Mouse (Mus musculus) cortical plate, adult 2 months (tissue): ENCODE measurements around the gene Cdca4. TPM values are rescaled to one million over a fixed set of nuclear protein-coding genes. Genes with fewer than 3 reads are reported as not detected.

Experiments used
- H3K27ac ChIP-seq: fragments of 200-500 bp; 2 replicates; pipeline ENCODE4 v1.5.1; 2012; ENCODE audit warnings: low read length, control low read depth, inconsistent platforms; ENCODE audit not compliant: insufficient read depth
- H3K4me1 ChIP-seq: fragments of 200-500 bp; 2 replicates; pipeline ENCODE4 v1.6.1; 2011; ENCODE audit warnings: low read length; ENCODE audit not compliant: control insufficient read depth, insufficient read depth
- H3K4me3 ChIP-seq: fragments of 200-500 bp; 2 replicates; pipeline ENCODE4 v1.5.1; 2011; ENCODE audit warnings: mild to moderate bottlenecking, low read length, control low read depth; ENCODE audit not compliant: insufficient read depth
- CTCF ChIP-seq: fragments of 200-500 bp; IDR thresholded peaks from 2 replicates; pipeline ENCODE4 v1.5.1; 2011; ENCODE audit warnings: mild to moderate bottlenecking, control low read depth, low read length; ENCODE audit not compliant: insufficient read depth; ENCODE audit errors: extremely low read depth
- POLR2A ChIP-seq: fragments of 200-500 bp; IDR thresholded peaks from 2 replicates; pipeline ENCODE4 v1.6.1; 2011; ENCODE audit warnings: mild to moderate bottlenecking, low read length, control low read depth; ENCODE audit not compliant: insufficient read depth; ENCODE audit errors: extremely low read depth
- polyA plus RNA-seq: library from polyadenylated mRNA; depleted of rRNA; stranded (reverse); fragments of >200 nt; gene quantifications from 2 replicates; pipeline ENCODE4 v1.2.3, GENCODE M21; 2012

The Cdca4 gene
- polyA plus RNA-seq, 1 experiment, result 11.0 TPM

DNA sequence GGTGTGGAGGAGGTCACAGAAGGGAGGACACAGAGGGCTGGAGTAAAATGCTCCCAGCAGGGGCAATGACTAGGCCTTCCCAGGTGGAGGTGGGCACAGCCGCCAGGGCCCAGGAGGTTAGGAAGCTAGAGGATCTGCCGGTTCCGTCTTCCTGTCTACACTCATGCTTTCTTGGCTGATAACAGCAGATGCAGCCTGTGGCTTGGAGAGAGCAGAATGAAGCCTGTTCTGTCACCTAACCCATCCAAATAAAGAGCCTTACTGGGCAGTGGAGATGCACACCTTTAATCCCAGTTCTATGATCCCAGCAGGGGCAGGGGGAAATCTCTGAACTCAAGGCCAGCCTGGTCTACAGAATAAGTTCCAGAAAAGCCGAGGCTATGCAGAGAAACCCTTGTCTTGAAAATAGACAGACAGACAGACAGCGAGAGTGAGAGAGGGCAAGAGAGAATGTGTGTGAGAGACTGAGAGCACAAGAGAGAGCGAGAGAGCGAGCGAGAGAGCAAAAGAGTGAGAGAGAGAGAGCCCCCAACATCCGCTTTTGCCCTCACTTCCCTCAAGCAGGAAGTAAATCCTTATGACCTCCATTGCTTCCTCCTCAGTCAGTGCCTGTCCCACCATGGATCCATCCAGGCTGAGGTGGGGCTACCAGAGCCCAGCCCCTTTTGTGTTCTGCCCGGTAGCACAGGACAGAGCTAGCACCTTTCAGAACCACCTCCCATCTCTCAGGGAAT is 29.8 kb downstream of the Cdca4 start:
- Histone ChIP-seq H3K27ac (no peak overlapping the region), H3K4me1 (peaks cover 7% of the 10 kb centered on the region), H3K4me3 (no peak overlapping the region)
- TF ChIP-seq CTCF (no peak), POLR2A (no peak)

DNA sequence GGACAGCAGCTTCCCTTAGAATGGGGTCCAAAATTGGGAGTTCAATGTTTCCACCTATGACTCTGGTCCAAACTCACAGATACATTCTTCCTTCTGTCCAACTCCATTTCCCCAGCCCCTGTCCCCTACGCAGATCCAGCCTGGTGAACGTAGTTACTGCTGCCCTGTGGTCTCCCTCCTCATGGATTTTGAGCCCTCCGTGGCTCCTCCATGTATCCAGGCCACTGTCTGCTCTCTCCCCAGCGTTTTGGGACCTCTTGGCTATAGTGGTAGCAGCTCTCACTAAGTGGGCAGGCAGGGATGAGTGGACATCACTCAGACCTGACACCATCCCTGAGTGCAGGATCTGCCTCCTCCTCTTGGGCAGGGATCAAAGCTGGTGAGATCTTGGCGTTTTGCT is 30.5 kb downstream of the Cdca4 start:
- Histone ChIP-seq H3K4me1 (peaks cover 7% of the 10 kb centered on the region), H3K27ac (no peak overlapping the region), H3K4me3 (no peak overlapping the region)
- TF ChIP-seq CTCF (no peak), POLR2A (no peak)

DNA sequence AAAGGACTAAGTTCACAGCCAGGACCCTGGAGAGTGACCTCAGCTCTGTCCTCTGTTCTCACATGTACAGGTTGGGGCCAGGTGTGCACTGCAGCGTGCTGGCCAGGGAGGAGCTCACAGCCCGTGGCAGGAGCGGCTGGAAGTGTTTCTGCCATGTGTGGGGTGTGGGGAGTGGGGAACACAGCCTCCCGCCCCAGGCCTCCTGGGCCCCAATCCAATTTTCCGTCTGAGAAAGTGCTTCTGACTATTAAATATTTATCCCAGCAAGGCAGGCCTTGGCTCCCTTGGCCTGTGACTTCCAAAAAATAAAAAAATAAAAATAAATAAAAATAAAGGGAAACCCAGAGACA is 30.9 kb downstream of the Cdca4 start:
- TF ChIP-seq POLR2A (no peak), CTCF (no peak)
- H3K4me1 ChIP-seq, result peaks cover 7% of the 10 kb centered on the region
- H3K4me3 ChIP-seq, result no peak overlapping the region
- H3K27ac ChIP-seq, result no peak overlapping the region

DNA sequence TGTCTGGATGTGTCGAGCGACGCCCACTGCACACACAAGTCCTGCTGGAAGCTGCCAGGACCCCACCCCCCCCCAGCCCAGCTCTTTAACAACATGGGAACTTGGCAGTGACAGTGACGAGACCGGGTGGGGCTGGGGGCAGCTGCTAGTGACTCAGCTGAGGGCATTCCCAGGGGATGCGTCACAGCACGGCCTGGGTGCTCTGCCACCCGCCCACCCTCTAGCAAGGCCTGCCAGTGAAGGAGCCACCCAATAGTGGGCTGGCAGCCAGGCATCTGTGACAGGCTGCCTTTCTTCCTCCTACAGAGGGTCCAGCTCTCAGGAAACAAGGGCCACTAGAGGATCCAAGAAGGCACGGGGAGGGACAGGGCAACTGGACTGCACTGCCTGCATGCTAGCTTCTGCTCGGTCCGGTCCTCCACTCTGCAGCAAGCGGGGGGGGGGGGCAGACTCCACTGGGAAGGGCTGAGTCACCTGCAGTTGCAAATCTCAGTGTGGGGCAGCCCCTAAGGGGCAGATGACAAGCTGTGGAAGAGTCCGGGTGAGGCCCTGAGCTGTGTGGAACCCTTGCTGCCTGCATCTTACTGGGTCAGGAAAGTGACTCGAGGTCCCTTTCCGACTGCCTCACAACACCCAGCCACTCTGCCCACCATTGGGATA is 31.4 kb downstream of the Cdca4 start:
- no peak overlapping the region for H3K4me3 ChIP-seq
- no peak overlapping the region for H3K27ac ChIP-seq
- peaks cover 7% of the 10 kb centered on the region for H3K4me1 ChIP-seq
- TF ChIP-seq POLR2A, result no peak
- TF ChIP-seq CTCF, result no peak

DNA sequence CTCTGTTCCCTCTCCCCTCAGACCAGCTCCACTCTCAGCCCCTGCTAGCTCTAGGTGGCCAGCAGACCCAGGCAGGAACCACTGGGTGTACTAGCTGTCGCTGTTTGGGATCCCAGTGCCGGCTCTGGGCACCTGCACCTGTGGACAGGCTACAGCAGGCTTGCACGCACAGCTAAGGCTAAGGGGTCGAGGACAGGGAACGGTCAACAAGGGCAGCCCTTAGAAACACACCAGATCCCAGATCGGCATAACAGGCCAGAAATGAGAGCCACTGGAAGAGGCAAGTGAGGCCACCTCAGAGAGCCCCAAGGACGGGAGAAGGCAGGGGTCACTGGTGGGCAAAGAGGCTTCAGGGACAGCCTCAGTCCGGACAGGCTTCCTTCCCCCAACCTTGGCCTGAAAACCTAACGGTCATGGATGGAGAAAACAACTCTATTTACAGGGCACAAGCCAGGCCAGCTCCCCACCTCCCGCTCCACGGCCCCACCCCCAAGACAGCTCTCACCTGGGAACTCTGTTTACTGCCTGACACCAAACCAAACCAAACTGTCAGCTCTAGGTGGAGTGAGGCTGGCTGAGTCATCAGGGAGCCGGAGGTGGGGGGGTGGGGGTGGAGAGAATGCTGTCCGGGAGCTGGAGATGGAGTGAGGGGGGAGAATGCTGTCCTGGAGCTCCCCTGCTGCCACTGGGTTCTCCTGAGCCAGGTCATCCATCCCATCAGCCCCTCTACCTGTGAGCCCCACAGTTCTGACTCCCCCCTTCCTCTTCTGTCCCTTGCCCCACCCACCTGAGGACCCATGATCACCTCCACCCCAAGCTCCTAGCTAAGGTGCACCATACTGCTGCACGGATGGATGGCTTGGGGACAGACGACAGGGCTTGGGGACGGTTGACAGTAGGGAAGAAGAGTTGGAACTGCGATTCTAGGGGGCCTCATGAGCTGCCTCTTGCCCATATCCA is 32.4 kb downstream of the Cdca4 start:
- no peak overlapping the region for H3K27ac ChIP-seq
- H3K4me1 ChIP-seq, result peaks cover 5% of the 10 kb centered on the region
- no peak overlapping the region for H3K4me3 ChIP-seq
- TF ChIP-seq POLR2A, result no peak
- TF ChIP-seq CTCF, result no peak

DNA sequence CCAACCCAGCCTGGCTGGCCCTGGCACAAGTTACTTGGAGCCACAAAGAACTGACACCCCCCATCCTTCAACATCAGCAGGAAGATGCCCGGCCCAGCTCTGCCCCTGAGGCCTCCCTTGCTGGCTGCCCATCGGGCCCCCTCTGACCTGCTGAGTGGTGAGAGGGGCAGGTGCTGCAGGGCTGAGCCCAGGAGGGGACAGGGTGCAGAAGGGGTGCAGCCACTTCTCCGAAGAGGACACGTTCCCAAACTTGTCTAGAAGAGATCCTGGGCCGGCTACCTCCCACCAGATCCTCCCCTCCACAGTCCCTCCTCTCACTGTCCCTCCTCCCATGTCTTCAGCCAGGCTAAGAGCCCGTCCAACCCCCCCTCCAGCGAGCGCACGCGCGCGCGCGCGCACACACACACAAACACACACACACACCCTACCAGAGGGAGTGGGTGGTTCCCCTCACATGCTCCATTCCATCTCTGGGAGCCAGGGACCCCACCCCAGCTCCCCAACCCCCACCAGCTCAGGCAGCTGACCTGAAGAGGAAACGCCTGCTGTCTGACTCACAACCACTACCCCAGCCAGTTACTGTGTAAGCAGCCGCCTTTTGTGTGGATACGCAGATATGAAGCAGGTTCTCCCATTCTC is 33.6 kb downstream of the Cdca4 start:
- Histone ChIP-seq H3K4me1 (peaks cover 4% of the 10 kb centered on the region), H3K27ac (no peak overlapping the region), H3K4me3 (no peak overlapping the region)
- TF ChIP-seq POLR2A (no peak), CTCF (no peak)

DNA sequence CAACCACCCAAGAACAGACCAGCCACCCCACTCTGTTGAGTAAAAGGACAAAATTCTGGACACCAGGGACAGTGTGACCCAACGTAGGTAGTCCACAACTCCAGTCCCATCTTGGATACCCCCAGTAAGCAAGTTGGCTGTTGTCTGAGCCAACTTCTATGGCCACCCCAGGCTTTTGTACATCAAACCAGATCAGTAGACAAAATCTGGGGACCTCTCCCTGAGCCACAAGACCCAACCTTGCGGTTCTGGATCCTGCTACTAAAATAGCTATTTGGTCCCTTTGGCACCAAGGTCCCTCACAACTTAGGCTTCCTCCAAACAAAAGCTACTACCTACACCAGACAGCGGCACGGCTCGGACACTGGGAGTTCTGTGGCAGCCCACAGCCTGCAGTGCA is 34.2 kb downstream of the Cdca4 start:
- no peak overlapping the region for H3K4me3 ChIP-seq
- H3K4me1 ChIP-seq, result peaks cover 4% of the 10 kb centered on the region
- no peak overlapping the region for H3K27ac ChIP-seq
- TF ChIP-seq CTCF, result no peak
- no peak for TF ChIP-seq POLR2A

DNA sequence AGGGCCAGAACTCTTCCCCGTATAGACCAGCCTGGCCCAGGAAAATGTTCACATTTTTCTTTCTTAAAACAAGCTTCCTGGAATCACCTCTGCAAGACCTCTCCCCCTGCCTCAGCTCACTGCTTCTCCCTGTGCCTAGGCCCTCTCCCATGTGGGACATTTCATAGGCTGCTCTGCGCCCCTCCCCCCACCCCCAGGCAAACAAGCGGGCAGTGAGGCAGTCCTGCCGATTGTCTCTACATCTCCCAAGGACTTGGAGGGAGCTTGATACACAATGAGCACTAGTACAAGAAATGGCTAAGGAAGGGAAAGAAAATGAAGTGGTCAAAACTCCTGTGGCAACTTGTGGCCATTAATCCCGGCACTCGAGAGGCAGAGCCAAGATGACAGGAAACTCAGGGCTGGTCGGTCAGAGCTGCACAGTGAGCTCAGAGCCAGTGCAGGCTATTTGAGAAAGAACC is 34.8 kb downstream of the Cdca4 start:
- no peak for TF ChIP-seq CTCF
- TF ChIP-seq POLR2A, result no peak
- Histone ChIP-seq H3K4me3 (no peak overlapping the region), H3K27ac (no peak overlapping the region), H3K4me1 (peaks cover 4% of the 10 kb centered on the region)

DNA sequence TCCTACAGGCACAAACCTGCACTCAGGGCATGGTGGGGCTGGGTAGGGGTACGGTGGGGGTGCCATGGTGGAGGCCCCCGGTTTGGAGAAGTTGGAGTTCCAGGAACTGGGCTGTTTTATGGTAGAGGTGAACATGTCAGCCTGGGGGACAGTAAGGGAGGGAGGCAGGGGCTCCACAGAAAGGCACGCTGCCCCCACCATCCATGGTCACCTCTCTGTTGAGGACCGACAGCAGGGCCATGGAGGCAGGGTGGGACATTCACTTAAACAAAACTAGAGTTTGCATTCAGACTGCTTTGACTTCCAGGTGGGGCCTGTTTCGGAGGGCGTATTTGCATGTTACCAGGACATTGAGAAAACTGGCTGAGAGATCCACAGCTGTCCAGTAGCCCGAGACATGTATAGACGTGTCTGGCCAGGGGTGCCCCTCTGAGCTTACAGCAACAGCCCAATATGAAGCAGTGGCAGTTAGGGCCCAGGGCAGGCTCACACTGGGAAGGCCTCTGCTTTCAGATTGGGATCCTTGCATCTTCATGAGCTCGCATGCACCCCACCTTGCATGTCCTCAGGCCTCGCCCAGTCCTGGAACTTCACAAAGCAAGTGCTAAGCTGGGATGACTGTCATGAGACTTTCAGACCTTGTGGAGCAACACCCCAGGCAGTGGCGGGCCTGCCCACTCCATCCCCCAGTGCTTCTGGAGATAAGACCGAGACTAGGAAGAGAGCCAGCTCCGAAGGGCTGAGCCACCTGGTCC is 35.4 kb downstream of the Cdca4 start:
- no peak overlapping the region for H3K4me3 ChIP-seq

More for the DNA sequence above, 35.4 kb downstream of the Cdca4 start:
- TF ChIP-seq POLR2A (no peak), CTCF (no peak)
- H3K4me1 ChIP-seq, result peaks cover 4% of the 10 kb centered on the region
- H3K27ac ChIP-seq, result no peak overlapping the region
